Mouse (Mus musculus) gastrocnemius, postnatal 10 days (tissue): Measurements from ENCODE around the gene Mzf1. TPM values are rescaled to one million over a fixed set of nuclear protein-coding genes. Genes with fewer than 3 reads are reported as not detected.
A peak's percentile ranks its signal among the peaks of the same experiment; 100 is the strongest.

Source experiments
- DNase-seq: peaks from one replicate; pipeline ENCODE4 v3.0.0; 2021; ENCODE audit warnings: mixed read lengths
- total RNA-seq, 2 experiments: library from RNA; stranded (reverse); gene quantifications; 2 replicates each; pipeline ENCODE4 v1.2.3; 2021

Gene Mzf1
- total RNA-seq, 2 experiments from 2014 or later, result 1.2 to 1.5 TPM

DNA sequence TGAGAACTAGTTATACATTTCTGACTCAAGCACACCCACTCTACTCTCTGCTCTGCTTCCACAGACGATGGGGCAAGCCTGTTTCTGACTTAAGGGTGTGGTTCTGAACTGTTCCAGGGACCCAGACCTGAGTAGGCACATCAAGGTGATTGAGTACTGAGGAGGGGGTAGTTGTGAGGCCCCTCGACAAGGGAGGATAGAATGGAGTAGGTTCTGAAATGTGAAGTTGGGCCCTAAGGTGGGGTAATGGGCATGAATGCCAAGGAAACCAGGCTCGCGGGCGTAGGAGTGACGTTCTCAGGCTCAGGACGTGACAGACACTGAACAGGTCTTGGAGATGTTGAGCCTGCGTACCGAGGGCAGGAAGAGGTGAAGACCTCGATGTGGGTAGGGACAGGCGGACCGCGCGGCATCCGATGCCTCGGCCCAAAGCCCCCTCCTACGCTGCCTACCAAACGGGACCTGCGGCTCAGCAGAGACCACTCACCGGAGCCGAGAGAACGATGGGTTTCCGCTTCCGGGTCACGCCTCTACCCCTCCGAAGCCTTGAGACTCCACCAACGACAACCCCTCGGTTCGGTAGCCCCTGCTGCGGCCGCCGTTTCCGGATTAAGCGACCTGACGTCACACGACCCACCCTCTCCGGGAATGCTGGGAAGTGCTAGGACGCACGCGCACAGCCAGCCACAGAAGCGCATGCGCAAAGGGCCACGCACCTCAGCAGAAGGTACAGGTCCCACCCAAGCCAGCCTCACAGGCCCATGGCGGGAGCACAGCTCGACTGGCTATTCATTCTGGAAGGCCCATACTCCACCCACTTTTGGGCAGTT lies 20.2 kb downstream of the Mzf1 start, which contains the start of gene Chmp2a:
Gene Chmp2a (minus strand): TSS at position 660 of the 830 bp plus-strand sequence.
- DNase-seq, result peak; percentile 96

DNA sequence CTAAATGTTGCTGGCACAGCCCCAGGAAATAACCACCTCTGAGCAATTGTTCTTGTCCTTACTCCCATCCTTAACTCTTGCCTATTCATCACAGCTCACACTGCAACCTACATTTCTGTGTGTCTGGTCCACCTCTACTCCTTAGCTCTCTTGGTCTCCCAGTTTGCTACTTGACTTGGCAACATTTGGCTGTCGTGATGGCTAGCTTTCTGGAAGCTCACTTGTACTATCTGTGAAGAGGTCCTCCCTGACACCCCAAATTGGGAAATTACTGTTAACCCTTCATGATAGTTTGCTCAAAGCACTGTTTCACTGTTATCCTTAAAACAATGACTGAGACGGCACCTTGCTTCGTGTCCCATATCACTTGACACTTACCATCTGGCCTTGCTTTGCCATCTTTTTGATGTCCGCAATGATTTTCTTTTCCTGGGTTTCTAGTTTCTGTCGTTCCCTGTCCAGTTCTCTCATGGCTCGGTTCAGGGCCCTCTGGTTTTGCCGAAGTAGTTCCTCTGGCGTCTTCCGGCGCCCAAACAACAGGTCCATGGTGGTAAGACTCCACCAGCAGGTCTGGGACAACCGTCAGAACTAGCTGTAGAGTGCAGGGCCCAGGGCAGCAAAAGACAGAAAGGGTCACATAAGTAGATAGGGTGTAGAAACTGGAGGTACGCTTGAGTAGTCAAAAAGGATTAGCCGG lies 21.0 kb downstream of the Mzf1 start:
- no peak for DNase-seq

- no peak for DNase-seq
Measured at GRCm38 (mm10) chr7:13032541-13032940, 22.0 kb downstream of the Mzf1 start.

DNA sequence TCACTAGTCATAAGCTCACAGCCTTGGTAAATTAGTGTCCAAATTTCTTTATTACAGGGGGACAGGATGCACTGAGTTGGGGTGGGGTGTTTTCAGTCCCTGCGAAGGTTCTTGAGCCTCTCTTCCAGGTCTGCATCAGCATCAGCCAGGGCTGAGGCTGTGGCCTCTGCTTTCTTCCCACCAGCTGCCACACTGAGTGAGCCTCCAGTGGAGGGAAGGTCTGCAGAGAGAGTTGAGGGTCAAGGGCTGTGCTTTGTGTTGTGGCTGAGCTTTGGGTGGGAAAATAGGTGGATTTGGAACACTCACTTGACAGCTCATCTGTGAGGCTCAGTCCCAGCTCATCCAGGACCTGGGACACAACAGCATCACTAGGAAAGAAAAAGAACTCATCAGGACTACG lies 22.6 kb downstream of the Mzf1 start:
- DNase-seq, result no peak

GRCm38 (mm10) chr7:13031069-13031468 lies 23.5 kb downstream of the Mzf1 start:
- DNase-seq, result no peak

DNA sequence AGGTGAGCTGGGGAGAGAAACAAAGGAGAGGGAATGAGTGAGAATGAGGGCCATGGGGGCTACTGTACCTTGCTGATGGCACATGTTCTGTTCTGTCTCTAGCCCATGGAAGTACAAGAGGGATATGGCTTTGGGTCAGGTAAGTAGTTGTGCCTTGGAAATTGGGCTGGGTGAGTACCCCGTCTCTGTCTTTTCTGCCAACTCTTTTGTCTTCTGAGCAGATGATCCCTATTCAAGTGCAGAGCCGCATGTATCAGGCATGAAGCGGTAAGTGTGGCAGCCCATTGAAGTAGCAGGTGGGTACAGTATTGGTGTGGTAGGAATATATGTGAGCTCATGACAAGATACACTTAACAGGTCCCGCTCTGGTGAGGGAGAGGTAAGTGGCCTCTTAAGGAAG lies 25.6 kb downstream of the Mzf1 start:
- no peak for DNase-seq

DNA sequence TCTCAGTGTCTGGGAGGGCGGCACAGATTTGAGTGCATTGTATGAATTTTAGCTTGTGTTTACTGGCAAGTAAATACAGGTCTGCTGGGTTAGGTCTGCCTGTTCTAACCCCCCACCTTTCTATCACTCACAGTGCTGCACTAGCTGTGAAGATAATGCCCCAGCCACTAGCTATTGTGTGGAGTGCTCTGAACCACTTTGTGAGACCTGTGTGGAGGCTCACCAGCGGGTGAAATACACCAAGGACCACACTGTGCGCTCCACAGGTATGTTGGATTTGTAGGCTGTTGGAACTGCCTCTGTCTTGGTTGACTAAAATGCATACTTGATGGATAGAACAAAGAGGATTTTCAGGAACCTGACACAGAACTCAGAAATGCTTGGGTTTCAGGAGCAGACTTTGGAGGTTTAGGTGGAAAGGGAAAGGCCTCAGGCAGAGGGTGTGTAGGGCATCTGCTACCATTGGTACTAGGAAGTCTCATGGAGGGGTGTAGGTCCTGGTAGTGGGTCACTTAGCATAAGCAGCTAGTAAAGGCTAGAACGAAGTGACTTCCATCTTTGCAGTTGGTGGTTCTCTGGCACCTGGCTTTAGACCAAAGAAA lies 29.0 kb downstream of the Mzf1 start:
- DNase-seq, result no peak

DNA sequence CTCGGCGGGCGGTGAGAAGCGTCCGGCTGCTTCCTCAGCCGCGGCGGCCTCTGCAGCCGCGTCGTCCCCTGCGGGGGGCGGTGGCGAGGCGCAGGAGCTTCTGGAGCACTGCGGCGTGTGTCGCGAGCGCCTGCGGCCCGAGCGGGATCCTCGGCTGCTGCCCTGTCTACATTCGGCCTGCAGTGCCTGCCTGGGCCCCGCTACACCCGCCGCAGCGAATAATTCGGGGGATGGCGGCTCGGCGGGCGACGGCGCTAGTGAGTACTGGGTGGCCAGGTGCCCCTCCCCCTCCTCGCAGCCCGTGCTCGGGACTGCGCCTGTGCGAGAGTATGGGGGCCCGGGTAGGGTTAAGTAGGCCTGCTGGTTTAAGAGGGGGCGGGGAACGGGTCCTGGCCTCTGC lies 29.8 kb downstream of the Mzf1 start:
- peak; percentile 75 for DNase-seq

- DNase-seq, result peak; percentile 95
Measured at GRCm38 (mm10) chr7:13023928-13024731, 30.4 kb downstream of the Mzf1 start.

GRCm38 (mm10) chr7:13022773-13023535 lies 31.6 kb downstream of the Mzf1 start:
- peak; percentile 54 for DNase-seq

DNA sequence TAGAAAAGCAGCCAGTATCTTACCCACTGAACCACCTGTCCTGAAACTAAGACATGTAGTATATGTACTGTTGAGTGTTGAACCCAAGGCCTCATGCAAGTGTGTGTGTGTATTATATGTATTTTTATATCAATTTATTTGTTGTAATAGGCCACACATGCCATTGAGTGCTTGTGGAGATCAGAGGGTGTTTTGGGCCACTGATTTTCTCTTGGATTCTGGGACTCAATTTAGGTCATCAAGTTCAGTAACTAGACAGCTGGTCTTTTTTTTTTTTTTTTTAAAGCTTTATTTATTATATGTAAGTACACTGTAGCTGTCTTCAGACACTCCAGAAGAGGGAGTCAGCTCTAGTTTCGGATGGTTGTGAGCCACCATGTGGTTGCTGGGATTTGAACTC lies 39.3 kb downstream of the Mzf1 start:
- no peak for DNase-seq

GRCm38 (mm10) chr7:13014275-13014839 lies 40.2 kb downstream of the Mzf1 start:
- DNase-seq, result no peak

GRCm38 (mm10) chr7:13013671-13014070 lies 40.9 kb downstream of the Mzf1 start:
- DNase-seq, result no peak

GRCm38 (mm10) chr7:13010005-13010908 lies 44.3 kb downstream of the Mzf1 start, which contains the start of gene Zbtb45:
Zbtb45 (minus strand) TSS chr7:13010034.
- DNase-seq, result no peak

DNA sequence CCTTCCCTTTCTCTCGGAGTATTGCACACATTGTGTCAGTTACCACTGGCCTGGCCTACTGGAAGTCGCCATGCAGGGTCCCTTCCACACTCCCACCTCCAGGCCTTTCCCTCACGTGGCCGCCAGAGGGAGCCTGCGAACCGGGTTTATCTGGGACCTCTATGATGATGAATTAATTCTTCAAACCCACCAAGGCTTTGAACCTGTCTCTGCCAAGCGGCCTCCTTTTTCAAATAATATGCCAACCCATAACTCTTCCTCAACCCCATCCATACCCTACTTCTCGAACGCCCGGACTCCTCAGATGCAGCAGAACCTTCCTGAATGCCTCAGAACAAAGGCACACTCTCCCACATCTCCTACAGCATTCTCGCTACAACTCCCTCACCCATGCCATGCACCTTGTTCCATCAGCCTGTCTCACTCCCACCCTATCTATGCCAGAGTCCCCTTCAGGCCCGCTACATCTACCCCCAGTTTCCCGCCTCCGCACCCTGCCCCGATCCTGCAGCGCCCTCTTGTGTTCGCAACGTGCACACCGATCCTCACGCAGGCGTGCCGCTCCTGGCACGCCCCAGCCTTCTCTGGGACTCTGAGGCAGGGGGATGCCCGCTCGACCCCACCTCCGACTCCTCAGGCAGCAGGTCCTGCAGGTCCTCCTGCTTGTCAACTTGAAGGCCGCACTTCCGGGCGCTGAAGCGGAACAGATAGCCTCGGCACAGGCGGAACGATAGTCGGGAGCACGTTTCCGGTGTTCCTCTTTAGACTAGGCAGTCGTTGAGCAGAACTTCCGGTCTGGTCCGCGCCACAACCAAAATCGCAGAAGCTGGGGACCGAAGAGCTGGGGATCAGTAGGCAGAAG lies 45.2 kb downstream of the Mzf1 start:
- DNase-seq, result peak; percentile 86

DNA sequence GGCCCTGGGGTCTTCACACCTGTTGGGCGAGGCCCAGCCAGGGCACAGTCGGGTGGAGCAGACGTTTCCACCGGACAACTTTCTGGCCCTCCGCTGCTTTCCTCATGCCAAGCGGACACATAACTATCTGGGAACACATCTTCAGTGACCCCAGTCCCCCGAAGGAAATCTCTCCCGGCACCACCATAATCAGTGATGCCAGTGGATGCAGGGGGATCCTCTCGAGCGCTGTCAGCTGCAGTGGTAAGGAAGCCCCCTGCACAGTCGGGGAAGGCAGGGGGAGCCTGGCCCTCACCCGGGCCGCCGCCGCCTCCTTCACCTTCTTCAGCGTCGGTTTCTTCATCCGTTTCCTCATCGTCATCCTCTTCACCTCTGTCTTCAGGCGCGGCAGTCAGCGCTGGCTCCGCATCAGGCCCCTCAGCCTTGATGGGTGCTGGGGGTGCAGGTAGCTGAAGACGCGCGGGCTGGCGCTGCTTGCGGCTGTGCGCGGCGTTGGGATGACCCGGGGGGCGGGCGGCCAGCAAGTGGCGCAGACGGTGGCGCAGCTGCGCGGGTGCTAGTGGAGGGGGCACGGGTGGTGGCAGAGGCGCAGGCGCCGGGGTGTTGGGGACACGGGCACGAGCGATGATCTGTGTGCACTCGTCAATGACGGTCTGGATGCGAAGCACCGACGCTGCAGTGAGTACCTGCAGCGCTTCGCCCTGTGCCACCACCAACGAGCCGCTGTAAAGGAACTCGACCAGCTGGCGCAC lies 47.0 kb downstream of the Mzf1 start:
- no peak for DNase-seq

- DNase-seq, result no peak
Measured at GRCm38 (mm10) chr7:13006531-13006930, 48.0 kb downstream of the Mzf1 start.

- no peak for DNase-seq
Measured at GRCm38 (mm10) chr7:13006011-13006410, 48.6 kb downstream of the Mzf1 start.
